Mouse (Mus musculus): ENCODE measurements around the gene Tspan11. TPM values are rescaled to one million over a fixed set of nuclear protein-coding genes. Genes with fewer than 3 reads are reported as not detected.

The Tspan11 gene
- polyA plus RNA-seq, 1 experiment from 2014 or later, result 17.1 TPM

DNA sequence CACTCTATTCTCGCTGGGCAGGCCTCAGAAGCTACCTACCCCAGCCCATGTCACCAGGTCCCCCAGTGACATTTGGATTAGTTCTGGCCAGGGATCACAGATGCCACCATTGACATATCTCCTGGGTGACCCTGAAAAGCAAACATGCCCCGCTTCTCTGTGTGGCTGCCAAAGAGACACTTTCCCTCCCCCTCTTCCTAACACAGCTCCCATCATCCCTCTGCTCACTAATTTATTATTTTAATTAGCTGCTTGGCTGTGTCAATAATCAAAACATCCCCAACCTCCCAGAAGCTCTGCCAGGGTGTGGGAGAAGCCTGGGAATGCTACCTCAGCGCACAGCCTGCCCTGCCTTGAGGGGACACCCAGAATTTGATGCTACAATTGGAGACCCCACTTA lies 29.6 kb downstream of the Tspan11 start:
- Histone ChIP-seq H3K27ac (replicated peaks) (no peak overlapping the region), H3K4me1 (peaks cover 9% of the 10 kb centered on the region; the same call in 1 of the 2 replicates), H3K4me3 (no peak overlapping the region), H3K9me3 (no peaks in the 10 kb centered on the region; the same call in 1 of the 2 replicates), H3K9ac (replicated peaks) (no peak overlapping the region), H3K27me3 (peaks cover 7% of the 10 kb centered on the region; the same call in 1 of the 2 replicates), H3K4me2 (replicated peaks) (no peak overlapping the region), H3K36me3 (peaks cover 15% of the 10 kb centered on the region)
- 62% methylated on average over 3 of the region's 3 CpGs for WGBS
- no peak for ATAC-seq (ENCODE audit: low FRiP score, low read depth)

DNA sequence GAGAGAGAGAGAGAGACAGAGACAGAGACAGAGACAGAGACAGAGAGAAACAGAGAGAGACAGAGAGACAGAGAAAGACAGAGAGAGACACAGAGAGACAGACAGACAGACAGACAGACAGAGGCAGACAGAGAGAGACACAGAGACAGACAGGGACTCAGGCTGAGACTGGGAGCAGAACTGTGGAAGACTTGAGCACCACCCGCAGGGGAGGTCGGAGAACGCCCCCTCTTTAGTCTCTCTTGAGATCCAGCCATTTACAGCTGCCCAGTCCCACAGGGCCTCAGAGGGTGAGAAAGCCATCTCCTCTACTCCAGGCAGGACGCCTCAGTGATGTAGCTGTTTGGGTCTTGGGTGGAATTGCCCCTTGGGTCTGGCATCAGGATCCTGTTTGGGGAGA lies 30.3 kb downstream of the Tspan11 start:
- Histone ChIP-seq H3K4me1 (peaks cover 9% of the 10 kb centered on the region; the same call in 1 of the 2 replicates), H3K4me3 (no peak overlapping the region), H3K9me3 (no peaks in the 10 kb centered on the region; the same call in 1 of the 2 replicates), H3K4me2 (replicated peaks) (no peak overlapping the region), H3K27me3 (peaks cover 11% of the 10 kb centered on the region; the same call in 1 of the 2 replicates), H3K27ac (replicated peaks) (no peak overlapping the region), H3K36me3 (peaks cover 15% of the 10 kb centered on the region), H3K9ac (replicated peaks) (no peak overlapping the region)
- WGBS, result 78% methylated on average over 4 of the region's 4 CpGs
- ATAC-seq (ENCODE audit: low FRiP score, low read depth), result no peak

DNA sequence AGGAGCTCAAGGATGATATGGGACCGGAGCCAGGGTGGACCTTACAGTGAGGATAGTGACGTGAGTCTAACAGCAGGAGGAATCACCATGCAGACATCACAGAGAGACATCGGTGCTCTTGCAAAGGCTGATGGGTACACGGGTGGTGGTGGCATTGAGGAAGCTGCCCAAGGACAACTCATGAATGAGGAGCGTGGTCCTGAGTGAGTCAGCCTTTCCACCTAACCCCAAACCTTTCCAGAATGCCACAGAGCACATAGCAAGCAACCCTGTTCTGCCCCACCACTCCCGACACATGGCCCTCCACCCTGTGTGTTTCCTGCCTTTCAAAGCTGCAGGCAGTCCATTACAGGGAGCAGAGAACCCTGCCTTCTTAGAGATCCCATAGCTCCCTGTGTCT lies 32.1 kb downstream of the Tspan11 start:
- H3K9me3 ChIP-seq, result no peaks in the 10 kb centered on the region; the same call in 1 of the 2 replicates
- H3K4me3 ChIP-seq, result no peak overlapping the region
- H3K4me2 ChIP-seq (replicated peaks), result no peak overlapping the region
- WGBS, result 88% methylated on average over 6 of the region's 6 CpGs
- peaks cover 11% of the 10 kb centered on the region; the same call in 1 of the 2 replicates for H3K27me3 ChIP-seq
- peaks cover 11% of the 10 kb centered on the region for H3K36me3 ChIP-seq
- no peak overlapping the region for H3K27ac ChIP-seq (replicated peaks)
- peaks cover 9% of the 10 kb centered on the region; the same call in 1 of the 2 replicates for H3K4me1 ChIP-seq
- no peak overlapping the region for H3K9ac ChIP-seq (replicated peaks)
- ATAC-seq (ENCODE audit: low FRiP score, low read depth), result no peak

DNA sequence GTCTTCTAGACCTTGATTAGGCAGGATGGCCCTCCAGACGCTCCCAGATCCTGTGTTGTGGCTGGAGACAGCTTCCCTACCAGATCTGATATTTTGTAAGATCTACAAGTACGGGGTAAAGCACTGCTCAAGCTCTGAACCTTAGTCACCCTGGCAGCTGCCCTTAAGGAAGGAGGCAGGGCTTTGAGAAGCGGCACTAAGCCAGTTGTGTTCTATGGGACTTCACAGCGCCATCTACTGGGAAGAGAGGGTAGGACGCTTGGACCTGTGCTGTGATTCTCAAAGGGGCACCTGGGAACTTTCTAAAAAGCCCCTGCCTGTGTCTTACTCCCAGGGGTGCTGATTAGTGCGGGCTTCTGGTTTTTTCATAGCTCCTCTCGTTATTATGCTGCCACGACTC lies 33.3 kb downstream of the Tspan11 start:
- 9% methylated on average over 8 of the region's 8 CpGs for WGBS
- H3K4me2 ChIP-seq (replicated peaks), result no peak overlapping the region
- peaks cover 11% of the 10 kb centered on the region; the same call in 1 of the 2 replicates for H3K27me3 ChIP-seq
- peaks cover 9% of the 10 kb centered on the region for H3K36me3 ChIP-seq
- no peak overlapping the region for H3K27ac ChIP-seq (replicated peaks)
- H3K4me1 ChIP-seq, result peaks cover 9% of the 10 kb centered on the region; the same call in 1 of the 2 replicates
- H3K9ac ChIP-seq (replicated peaks), result no peak overlapping the region
- H3K9me3 ChIP-seq, result no peaks in the 10 kb centered on the region; the same call in 1 of the 2 replicates
- peak; percentile 50; the same call in 1 of the 2 replicates for ATAC-seq (ENCODE audit: low FRiP score, low read depth)
- H3K4me3 ChIP-seq, result no peak overlapping the region

DNA sequence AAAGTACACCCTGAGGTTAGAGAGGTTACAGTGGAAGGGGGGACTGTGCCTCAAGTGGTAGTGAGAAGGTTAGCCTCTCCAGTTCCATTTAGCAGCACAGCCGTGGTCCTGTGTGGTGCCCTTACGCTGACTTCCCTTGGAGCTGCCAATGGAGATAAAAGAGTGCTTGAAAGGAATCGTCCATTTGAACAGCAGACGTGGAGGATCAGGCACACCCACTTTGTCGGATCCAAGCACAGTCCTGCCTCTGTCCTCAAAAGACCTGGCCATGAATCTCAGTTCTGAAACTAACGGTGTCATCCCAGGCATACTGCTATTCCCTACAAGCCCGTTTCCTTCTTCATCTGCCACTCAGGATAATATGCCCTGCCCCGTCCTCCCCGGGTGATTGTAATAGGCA lies 34.6 kb downstream of the Tspan11 start:
- 67% methylated on average over 9 of the region's 9 CpGs for WGBS
- no peak for ATAC-seq (ENCODE audit: low FRiP score, low read depth)
- Histone ChIP-seq H3K4me1 (peaks cover 9% of the 10 kb centered on the region; the same call in 1 of the 2 replicates), H3K4me3 (no peak overlapping the region), H3K4me2 (replicated peaks) (no peak overlapping the region), H3K27ac (replicated peaks) (no peak overlapping the region), H3K36me3 (no peaks in the 10 kb centered on the region), H3K9ac (replicated peaks) (no peak overlapping the region), H3K27me3 (peaks cover 11% of the 10 kb centered on the region; the same call in 1 of the 2 replicates), H3K9me3 (no peaks in the 10 kb centered on the region)

DNA sequence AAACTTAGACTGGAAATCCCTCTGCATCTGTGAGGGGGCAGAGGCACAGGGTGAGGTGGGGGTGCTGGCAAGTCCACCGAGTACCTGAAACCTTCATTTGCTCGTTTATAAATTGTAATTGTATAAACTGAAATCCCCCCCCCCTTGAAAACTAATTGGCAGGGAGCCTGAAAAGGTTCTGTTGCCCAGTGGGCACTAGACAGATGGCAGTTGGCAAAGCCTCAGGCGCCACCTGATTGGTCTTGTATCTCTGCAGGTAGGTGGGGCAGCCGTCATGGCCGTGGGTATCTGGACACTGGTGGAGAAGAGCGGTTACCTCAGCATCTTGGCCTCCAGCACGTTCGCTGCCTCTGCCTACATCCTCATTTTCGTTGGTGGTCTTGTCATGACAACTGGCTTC lies 35.9 kb downstream of the Tspan11 start:
- Histone ChIP-seq H3K27me3 (0 out of 2 replicates have a peak, but pooled peaks cover 8% of the 10 kb centered on the region), H3K9ac (replicated peaks) (no peak overlapping the region), H3K36me3 (no peaks in the 10 kb centered on the region), H3K4me1 (peaks cover 5% of the 10 kb centered on the region; the same call in 1 of the 2 replicates), H3K9me3 (no peaks in the 10 kb centered on the region), H3K27ac (replicated peaks) (no peak overlapping the region), H3K4me3 (no peak overlapping the region), H3K4me2 (replicated peaks) (no peak overlapping the region)
- ATAC-seq (ENCODE audit: low FRiP score, low read depth), result no peak
- 90% methylated on average over 9 of the region's 9 CpGs for WGBS

DNA sequence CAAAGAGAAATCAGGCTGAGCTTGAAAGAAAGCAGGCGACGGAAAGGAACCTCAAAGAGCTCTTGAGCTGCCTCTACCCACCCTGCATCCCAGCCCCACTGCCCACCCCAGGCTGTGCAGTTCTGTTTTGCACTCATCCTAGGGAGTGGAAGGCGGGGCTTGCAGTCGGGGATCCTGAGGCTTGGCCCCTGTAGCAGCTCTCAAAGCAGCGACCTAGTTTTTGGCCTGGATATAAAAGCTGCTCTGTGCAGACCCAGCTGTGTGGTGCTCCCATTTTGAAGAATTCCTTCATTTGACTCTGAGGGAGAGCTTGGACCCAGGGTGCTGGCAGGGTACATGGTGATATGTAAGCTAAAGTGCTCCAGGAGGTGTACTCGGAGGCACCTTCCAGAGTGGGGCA lies 37.4 kb downstream of the Tspan11 start:
- 68% methylated on average over 6 of the region's 6 CpGs for WGBS
- Histone ChIP-seq H3K4me2 (replicated peaks) (no peak overlapping the region), H3K9ac (replicated peaks) (no peak overlapping the region)

DNA sequence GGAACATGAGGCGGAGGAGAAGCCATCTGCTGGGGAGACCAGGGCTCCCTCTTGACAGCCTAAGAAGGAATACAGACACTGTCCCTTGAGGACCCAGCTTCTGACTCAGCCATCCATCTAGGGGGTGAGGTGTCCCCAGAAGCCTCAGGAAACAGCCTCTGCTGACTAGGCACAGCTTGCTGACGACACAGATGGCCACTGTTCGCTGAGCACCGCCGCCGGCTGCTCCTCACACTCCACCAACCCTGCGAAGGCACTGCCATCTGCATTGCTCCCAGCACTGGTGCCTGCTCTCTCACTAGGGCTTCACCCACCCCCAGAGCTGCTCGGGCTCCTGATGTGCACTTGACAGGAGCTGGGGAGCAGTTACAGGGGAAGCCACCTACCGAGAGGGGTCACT lies 38.5 kb downstream of the Tspan11 start:
- Histone ChIP-seq H3K4me3 (no peak overlapping the region), H3K27me3 (0 out of 2 replicates have a peak, but pooled peaks cover 8% of the 10 kb centered on the region), H3K36me3 (no peaks in the 10 kb centered on the region), H3K4me2 (replicated peaks) (no peak overlapping the region), H3K9ac (replicated peaks) (no peak overlapping the region), H3K4me1 (no peaks in the 10 kb centered on the region), H3K9me3 (no peaks in the 10 kb centered on the region), H3K27ac (replicated peaks) (no peak overlapping the region)
- WGBS, result 59% methylated on average over 9 of the region's 9 CpGs
- no peak for ATAC-seq (ENCODE audit: low FRiP score, low read depth)

More for the DNA sequence above, 37.4 kb downstream of the Tspan11 start:
- Histone ChIP-seq H3K9me3 (no peaks in the 10 kb centered on the region), H3K27me3 (0 out of 2 replicates have a peak, but pooled peaks cover 8% of the 10 kb centered on the region), H3K27ac (replicated peaks) (no peak overlapping the region), H3K4me1 (peaks cover 5% of the 10 kb centered on the region; the same call in 1 of the 2 replicates), H3K4me3 (no peak overlapping the region), H3K36me3 (no peaks in the 10 kb centered on the region)
- no peak for ATAC-seq (ENCODE audit: low FRiP score, low read depth)

DNA sequence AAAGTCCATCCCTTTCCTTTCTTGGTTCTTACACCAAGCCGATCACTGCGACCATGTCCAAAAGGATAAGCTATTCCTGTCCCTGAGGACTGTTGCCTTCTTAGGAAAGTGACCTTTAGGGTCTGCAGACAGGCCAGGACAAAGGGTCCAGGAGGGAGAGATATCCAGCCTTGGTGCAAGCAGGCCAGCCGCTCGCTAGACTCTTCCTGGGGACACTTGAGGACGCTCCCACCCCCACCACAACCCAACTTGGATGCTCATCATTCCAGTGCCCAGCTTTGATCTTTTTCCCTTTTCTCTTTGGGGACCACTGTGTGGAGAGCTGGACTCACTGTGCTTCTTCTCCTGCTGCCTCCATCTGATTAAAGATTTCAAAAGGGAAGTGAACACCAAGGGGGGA lies 41.3 kb downstream of the Tspan11 start:
- Histone ChIP-seq H3K27me3 (no peaks in the 10 kb centered on the region), H3K4me1 (no peaks in the 10 kb centered on the region), H3K9me3 (no peaks in the 10 kb centered on the region), H3K4me2 (replicated peaks) (no peak overlapping the region), H3K9ac (replicated peaks) (no peak overlapping the region), H3K36me3 (no peaks in the 10 kb centered on the region; the same call in 1 of the 2 replicates), H3K4me3 (no peak overlapping the region), H3K27ac (replicated peaks) (no peak overlapping the region)
- 72% methylated on average over 5 of the region's 5 CpGs for WGBS
- no peak for ATAC-seq (ENCODE audit: low FRiP score, low read depth)

DNA sequence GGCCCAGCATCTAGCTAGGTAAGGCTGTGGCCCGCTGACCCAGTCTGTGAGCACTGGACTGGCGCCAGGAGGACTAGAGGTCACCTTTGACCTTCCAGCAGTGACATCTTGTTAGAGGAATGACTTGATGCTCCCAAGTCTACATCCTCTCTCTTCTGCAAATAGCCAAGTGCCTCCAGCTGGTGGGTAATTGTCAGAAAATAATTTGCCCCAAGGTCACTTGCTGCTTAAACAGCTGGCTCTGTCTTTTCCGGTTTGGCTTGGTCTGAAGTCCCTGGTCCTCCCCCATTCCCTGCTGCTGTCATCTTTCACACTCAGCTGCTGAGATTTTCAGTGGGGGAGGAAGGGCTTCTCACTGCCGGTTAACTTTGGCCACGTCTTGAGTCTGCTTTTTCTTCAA lies 45.3 kb downstream of the Tspan11 start:
- Histone ChIP-seq H3K27ac (replicated peaks) (no peak overlapping the region), H3K9me3 (no peaks in the 10 kb centered on the region), H3K9ac (replicated peaks) (no peak overlapping the region), H3K27me3 (no peaks in the 10 kb centered on the region; the same call in 1 of the 2 replicates), H3K4me2 (replicated peaks) (no peak overlapping the region), H3K4me3 (no peak overlapping the region), H3K36me3 (no peaks in the 10 kb centered on the region; the same call in 1 of the 2 replicates), H3K4me1 (no peaks in the 10 kb centered on the region)
- ATAC-seq (ENCODE audit: low FRiP score, low read depth), result no peak
- WGBS, result 60% methylated on average over 5 of the region's 5 CpGs

DNA sequence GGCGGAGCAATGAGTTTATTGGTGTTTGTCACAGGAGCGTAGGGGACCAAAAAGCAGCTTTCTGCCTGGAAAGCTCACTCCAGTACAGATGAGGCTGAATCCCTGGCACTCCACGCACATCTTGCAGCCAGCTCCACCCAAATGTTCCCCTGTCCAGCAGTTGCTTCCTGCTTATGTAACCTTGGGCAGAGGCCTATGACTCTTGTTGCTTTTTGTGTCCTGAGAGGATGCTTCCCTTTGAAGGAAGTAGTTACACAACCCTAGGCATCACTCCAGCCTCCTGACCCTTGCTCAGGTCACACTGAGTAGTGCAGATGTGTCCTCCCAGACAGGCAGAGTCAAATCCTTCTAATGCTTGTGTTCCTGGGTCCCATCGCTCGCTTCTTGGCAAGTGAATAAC lies 46.5 kb downstream of the Tspan11 start:
- 87% methylated on average over 5 of the region's 5 CpGs for WGBS
- Histone ChIP-seq H3K9me3 (no peaks in the 10 kb centered on the region), H3K4me1 (no peaks in the 10 kb centered on the region), H3K4me3 (no peak overlapping the region), H3K27ac (replicated peaks) (no peak overlapping the region), H3K27me3 (no peaks in the 10 kb centered on the region; the same call in 1 of the 2 replicates), H3K36me3 (no peaks in the 10 kb centered on the region; the same call in 1 of the 2 replicates), H3K4me2 (replicated peaks) (no peak overlapping the region), H3K9ac (replicated peaks) (no peak overlapping the region)
- no peak for ATAC-seq (ENCODE audit: low FRiP score, low read depth)

DNA sequence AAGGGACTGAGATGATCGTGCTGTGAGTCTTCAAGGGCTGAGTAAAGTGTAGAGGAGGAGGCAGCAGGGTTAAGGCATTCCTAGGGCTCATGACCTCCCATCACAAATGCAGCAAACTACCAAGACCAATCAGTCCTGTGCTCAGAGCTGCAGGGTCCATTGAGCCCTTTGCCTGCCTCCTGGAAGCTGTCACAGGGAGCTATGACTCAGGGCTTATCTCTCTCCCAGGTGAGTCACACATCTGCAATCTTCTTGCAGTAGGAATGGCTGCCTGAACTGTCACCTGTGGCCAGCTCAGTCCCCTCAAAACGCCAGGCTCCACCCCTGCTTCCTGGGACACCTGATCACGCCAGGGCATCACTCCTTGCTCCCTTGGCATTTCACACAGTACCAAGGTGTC lies 47.7 kb downstream of the Tspan11 start:
- H3K4me1 ChIP-seq, result no peaks in the 10 kb centered on the region
- H3K9me3 ChIP-seq, result no peaks in the 10 kb centered on the region
- no peak overlapping the region for H3K9ac ChIP-seq (replicated peaks)
- WGBS, result 82% methylated on average over 3 of the region's 3 CpGs
- H3K4me3 ChIP-seq, result no peak overlapping the region
- no peaks in the 10 kb centered on the region; the same call in 1 of the 2 replicates for H3K27me3 ChIP-seq
- H3K4me2 ChIP-seq (replicated peaks), result no peak overlapping the region
- no peak overlapping the region for H3K27ac ChIP-seq (replicated peaks)
- H3K36me3 ChIP-seq, result peaks cover 6% of the 10 kb centered on the region
- no peak for ATAC-seq (ENCODE audit: low FRiP score, low read depth)
